Mouse (Mus musculus) thymus, postnatal 10 days (tissue): Measurements from ENCODE around the gene Muc1.
A peak's percentile ranks its signal among the peaks of the same experiment; 100 is the strongest.
"Not testable (repeated sequence)": the region's sequence is repeated elsewhere in the genome, so short reads cannot be mapped to it uniquely, and the experiment has no call there.

Experiments
- DNase-seq, 2 experiments: peaks; one replicate each; pipeline ENCODE4 v3.0.0; 2021; ENCODE audit warnings: low spot score in 2 of 2

Muc1 gene

GRCm38 (mm10) chr3:89209731-89210130, 19.1 kb upstream of the Muc1 start:
- DNase-seq, result no peak

GRCm38 (mm10) chr3:89210162-89210561, 18.7 kb upstream of the Muc1 start:
- DNase-seq, result no peak

DNA sequence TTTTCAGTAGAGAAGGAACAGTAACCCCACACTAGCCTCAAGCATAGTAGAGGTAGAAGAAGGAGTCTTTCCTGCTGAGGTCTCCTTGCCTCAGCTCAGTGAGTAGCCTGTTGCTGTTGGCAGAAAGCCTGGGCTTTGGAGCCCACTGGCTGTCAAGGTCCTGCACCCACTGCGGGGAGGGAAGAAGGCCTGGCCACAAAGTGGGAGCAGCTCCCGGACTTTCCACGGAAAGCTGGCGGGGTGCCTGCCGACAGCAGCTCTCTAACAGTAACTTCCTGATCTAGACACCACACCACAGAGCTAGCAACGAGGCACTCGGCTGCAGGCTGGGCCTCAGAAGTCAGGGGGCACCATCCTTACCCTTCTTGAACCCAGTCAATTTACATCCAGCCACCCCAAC, 18.1 kb upstream of the Muc1 start:
- no peak for DNase-seq

- DNase-seq, result peak; percentile 73 to 77
Measured at GRCm38 (mm10) chr3:89213803-89214530, 14.9 kb upstream of the Muc1 start.

DNA sequence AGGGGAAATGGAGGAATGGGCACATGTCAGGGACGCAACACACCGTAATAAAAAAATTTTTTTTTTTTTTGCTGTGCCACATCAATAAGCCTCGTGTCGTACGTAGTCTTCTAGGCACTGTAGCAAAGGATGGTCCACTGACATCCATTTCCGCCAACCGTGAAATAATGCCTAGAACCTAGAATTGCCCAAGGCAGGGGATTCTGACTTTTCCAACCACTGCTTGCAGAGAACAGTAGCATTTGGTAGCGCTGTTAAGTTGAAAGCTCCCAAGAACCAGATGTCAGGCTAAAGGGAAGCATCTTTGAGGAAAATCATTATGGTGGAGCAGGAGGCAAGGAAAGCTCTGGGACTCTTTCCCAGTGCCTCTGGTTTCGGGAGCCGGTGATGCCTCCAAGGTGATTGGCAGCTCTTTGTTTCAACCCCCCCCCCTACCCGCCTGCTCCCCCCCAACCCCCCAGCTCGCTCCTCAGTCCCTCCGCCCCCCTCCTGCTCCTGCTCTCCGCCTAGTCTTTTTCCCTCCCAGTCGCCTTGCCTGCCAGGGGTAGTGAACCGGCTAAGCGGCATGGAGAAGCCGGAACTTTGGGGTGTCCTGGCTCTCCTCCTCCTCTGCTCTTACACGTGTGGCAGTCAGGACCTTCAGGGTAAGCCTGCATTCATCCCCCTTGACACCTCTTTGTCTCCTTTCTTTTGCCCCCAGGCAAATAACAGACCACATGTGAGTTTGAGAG, 14.0 kb upstream of the Muc1 start, which contains the start of gene Thbs3:
Gene Thbs3, plus strand, starts transcription at position 500 of the 731 bp plus-strand sequence.
- no peak for DNase-seq

DNA sequence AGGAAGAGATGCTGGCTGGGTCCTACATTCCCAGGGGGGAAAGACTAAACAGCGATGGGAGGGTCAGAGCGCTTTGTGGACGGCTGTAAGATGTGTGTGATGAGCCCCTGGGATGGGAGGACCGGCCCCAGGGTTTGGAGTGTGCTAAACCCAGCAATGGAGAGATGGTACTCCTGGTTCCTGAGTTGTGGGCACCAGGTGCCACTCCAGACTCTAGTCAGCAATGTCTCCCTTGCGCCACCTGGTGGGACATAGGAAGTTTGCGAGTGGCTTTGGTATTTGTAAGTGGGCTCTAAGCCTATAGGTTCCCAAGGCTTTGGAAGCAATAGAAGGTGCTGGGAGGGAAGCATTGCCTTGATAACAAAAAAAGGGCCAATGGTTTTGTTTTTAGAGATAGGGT, 13.0 kb upstream of the Muc1 start:
- DNase-seq, result peak; percentile 70 to 85

DNA sequence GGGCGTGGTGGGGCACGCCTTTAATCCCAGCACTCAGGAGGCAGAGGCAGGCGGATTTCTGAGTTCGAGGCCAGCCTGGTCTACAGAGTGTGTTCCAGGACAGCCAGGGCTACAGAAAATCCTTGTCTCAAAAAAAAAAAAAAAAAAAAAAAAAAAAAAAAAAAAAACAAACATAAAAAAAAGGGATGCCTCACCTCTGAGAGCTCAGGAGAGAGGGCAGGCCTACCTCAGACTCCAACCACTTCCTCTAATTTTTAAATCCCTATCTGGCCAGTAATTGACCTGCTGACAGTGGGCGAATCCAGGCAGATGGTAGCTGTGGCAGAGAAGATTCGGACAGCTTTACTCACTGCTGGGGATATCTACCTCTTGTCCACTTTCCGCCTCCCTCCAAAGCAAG, 12.4 kb upstream of the Muc1 start:
- not testable (repeated sequence) for DNase-seq

DNA sequence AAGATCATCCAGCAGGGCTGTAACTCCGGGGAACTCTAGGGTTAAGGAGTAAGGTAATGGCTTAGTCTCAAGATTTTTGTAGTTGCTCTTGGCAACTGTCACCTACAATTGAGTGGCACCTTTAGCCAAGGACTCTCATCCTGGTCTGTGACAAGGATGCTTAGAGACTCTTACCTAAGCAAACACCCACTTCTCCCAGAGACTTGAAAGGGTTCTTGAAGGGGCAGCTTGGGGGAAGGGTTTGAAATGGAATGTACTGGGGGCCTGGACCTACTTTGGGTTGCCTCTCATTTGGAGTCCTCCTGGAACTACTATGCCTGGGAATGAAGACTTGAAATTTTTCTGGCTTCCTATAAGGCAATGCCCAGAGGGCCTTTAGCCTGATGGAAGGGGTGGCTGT, 10.6 kb upstream of the Muc1 start:
- DNase-seq, result no peak

DNA sequence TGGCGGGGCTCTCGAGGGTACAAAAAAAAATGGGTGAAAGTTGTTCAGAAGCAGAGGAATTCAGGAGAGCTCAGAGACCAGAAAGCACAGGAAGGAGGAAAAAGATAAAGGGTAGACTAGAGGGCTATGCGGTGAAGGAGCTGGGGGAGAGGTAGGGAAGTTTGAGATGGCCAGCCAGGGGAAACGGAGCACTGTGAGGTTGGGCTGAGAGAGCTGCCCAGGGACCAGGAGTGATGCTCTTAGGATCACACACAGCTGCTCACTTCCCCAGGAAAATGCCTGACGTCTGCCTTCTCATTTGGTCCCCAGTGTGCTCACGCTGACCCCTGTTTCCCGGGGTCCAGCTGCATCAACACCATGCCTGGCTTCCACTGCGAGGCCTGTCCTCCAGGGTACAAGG, 9.3 kb upstream of the Muc1 start:
- no peak for DNase-seq

GRCm38 (mm10) chr3:89221167-89221566, 7.7 kb upstream of the Muc1 start:
- DNase-seq, result no peak

DNA sequence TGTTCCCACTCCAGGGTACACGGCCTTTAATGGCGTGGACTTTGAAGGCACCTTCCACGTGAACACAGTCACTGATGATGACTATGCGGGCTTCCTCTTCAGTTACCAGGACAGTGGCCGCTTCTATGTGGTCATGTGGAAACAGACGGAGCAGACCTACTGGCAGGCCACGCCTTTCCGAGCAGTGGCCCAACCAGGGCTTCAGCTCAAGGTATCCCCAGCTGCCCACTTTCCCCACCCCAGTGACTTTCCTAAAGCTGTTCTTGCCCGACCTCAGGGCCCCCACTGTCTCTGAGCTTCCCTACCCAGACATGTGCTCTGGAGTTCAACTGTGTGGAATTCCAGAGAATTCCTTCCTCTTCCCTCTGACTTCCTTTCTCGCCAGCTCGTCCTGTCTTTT, 4.1 kb upstream of the Muc1 start:
- no peak for DNase-seq

DNA sequence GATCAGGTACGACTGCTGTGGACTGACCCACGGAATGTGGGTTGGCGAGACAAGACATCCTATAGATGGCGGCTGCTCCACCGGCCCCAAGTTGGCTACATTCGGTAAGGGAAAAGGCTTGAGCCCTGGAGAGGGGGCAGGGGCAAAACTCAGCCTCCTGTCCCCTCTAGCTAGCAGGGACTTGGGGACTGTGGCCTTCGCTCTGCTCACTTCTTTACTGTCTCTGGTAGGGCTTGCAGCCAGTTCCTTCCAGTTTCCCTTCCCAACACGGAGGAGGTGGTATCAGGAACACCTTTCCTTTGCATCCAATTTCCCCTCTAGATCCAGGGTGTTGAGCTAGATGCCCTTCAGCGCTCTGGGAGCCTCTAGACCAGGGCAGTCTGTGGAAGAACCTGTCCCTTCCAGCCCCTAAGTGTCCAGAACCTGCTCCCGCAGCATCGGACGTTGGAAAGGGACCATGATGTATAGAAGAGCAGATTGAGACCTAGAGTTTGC, 3.5 kb upstream of the Muc1 start:
- DNase-seq, result no peak

- no peak for DNase-seq
Measured at GRCm38 (mm10) chr3:89225918-89226317, 2.9 kb upstream of the Muc1 start.

- no peak for DNase-seq
Measured at GRCm38 (mm10) chr3:89226361-89226760, 2.5 kb upstream of the Muc1 start.

- no peak for DNase-seq
Measured at GRCm38 (mm10) chr3:89226900-89227299, 2.0 kb upstream of the Muc1 start, which contains the start of gene Mtx1. Gene Mtx1, minus strand, starts transcription at chr3:89227088.

DNA sequence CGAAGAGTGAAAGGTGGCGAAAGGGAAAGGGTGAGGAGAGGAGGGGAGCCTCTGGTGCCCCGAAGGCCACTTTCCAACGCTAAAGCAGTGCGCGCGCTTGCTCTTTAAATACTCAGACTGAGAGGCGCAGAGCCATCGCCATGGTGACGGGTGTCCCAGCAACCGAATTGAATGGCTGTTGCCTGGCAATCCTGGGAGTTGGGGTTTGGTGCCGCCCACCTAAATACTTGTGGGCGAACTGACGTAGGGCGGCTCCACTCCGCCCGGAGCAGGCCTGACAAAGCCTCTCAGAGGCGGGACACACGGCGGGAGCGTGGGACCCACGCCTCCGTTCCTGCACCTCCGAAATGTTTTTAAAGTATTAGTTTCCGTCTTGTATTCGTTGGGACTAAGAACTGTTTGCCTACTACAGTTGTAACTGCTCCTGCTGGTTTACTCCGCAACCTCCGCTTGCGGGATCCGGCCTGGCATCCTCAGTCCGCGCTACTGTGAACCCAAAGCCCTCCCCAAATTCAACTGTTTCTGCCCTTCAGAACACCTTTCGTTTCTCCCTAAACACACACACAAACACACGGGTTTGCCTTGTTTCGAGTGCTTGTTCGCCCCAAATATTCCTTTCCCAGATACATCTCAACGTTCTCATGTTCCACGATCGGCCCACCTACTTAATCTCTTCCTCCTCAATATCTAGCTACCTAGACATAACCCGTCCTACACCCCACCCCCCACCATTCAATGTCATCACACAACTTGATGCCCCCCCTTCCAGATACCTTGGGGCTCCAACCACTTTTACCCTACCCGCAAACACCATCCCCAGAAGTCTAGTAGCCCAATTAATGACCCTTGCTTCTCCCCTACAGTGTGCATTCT, 1.3 kb upstream of the Muc1 start:
- DNase-seq, result peak; percentile 16 to 23

DNA sequence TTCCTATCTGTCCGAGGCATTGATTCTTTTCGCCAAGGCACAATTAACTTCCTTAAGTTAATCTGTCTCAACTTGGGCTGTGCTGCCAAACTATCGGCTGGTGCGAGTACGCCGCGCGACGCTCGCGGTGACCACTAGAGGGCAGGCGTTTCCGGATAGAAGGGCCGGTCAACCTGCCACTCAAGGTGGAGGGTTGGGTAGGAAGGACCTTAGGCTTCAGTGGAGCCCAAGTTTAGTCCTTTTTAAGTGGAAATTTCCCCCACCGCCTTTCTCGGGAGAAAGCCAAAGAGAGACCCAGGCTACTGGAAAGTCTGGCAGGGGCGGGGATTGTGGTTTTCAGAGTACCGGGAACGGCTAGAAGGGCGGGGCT, 692 bp upstream of the Muc1 start:
- peak; percentile 66 to 91 for DNase-seq

- no peak for DNase-seq
Measured at GRCm38 (mm10) chr3:89229276-89229675, 419 bp downstream of the Muc1 start.

- DNase-seq, result no peak
Measured at GRCm38 (mm10) chr3:89230561-89230960, 1.7 kb downstream of the Muc1 start.

DNA sequence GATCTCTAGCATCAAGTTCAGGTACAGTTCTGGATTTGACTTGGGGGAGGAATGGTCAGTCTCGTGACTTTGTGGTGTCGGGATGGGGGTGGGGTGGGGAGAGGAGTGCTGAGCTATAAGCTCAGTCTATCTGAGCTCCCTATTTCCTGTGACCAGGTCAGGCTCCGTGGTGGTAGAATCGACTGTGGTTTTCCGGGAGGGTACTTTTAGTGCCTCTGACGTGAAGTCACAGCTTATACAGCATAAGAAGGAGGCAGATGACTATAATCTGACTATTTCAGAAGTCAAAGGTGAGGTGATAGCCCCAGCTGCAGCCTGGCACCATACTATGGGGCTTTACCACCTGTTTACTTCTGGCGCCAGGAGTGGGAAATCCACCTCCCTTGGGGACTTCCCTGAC, 2.5 kb downstream of the Muc1 start:
- DNase-seq, result no peak

DNA sequence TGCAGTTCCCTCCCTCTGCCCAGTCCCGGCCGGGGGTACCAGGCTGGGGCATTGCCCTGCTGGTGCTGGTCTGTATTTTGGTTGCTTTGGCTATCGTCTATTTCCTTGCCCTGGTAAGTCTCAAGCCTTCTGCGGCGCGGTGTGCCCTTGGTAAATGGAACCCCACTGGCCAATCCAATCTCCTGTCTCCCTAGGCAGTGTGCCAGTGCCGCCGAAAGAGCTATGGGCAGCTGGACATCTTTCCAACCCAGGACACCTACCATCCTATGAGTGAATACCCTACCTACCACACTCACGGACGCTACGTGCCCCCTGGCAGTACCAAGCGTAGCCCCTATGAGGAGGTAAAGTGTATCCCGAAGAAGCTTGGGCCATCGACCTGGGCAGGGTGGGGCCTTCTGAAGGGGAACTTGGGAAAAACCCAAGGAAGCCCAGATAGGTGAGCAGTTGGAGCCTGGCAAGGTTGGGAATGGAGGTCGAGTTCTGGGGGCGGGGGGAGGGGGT, 3.0 kb downstream of the Muc1 start:
- DNase-seq, result no peak

DNA sequence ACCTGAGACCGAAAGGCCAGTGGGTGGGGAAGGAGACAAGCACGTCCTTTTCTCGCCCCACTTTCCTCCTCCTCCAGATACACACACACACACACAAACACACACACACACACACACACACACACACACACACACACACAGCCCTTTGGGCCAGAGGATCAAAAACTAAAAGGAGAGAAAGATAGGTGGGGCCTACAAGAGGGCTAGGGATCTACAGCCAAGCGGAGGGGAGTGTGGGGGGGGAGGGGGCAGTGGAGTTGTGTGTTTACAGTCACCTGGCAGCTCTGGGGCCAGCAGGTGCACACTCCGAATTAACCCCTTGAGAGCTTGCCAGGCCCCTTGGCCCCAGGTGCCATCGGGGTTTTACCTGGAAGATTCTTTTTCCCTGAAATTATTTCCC, 3.8 kb downstream of the Muc1 start:
- no peak for DNase-seq
